Mouse (Mus musculus) lung, adult 2 months (tissue): ENCODE measurements around the gene Selenop.

Experiments used
- CTCF ChIP-seq: fragments of 200-500 bp; IDR thresholded peaks from 2 replicates; pipeline ENCODE4 v1.5.1; 2011; ENCODE audit warnings: mild to moderate bottlenecking, low read length, control low read depth; ENCODE audit not compliant: insufficient read depth
- POLR2A ChIP-seq: fragments of 200-500 bp; IDR thresholded peaks from 2 replicates; pipeline ENCODE4 v1.6.1; 2011; ENCODE audit warnings: low read depth, mild to moderate bottlenecking, control low read depth, low read length, borderline replicate concordance; ENCODE audit errors: extremely low read depth

- TF ChIP-seq CTCF, result no peak
- TF ChIP-seq POLR2A, result no peak
These were observed 39.4 kb upstream of the Selenop start for GRCm38 (mm10) chr15:3228990-3229389.
